Mouse (Mus musculus) forebrain, postnatal 0 days (tissue): Measurements from ENCODE around the gene Nmur1. TPM values are rescaled to one million over a fixed set of nuclear protein-coding genes. Genes with fewer than 3 reads are reported as not detected.
A peak's percentile ranks its signal among the peaks of the same experiment; 100 is the strongest.

Experiments
- ATAC-seq: fragments of 200-750 bp; cut with Nextera tagmentation; 2 replicates; pipeline ENCODE4 v1.8.0; 2017; ENCODE audit warnings: mild to moderate bottlenecking, moderate library complexity
- DNase-seq: peaks from one replicate; pipeline ENCODE4 v3.0.0-alpha.2; 2015
- H3K27ac ChIP-seq: fragments of 300-500 bp; sonication (generic); 2 replicates; pipeline ENCODE4 v1.5.1; 2014; ENCODE audit warnings: low read depth, mild to moderate bottlenecking, antibody characterized with exemption, low read length, moderate library complexity, mixed read lengths
- H3K27me3 ChIP-seq: fragments of 300-500 bp; sonication (generic); 2 replicates; pipeline ENCODE4 v1.6.1; 2014; ENCODE audit warnings: mild to moderate bottlenecking, low read length, mixed read lengths; ENCODE audit not compliant: insufficient read depth
- H3K36me3 ChIP-seq: fragments of 300-500 bp; sonication (generic); 2 replicates; pipeline ENCODE4 v1.6.1; 2014; ENCODE audit warnings: mild to moderate bottlenecking, moderate library complexity; ENCODE audit not compliant: insufficient read depth
- H3K4me1 ChIP-seq: fragments of 300-500 bp; sonication (generic); 2 replicates; pipeline ENCODE4 v1.6.1; 2014; ENCODE audit warnings: antibody characterized with exemption; ENCODE audit not compliant: insufficient read depth
- H3K4me2 ChIP-seq: fragments of 300-500 bp; sonication (generic); 2 replicates; pipeline ENCODE4 v1.6.1; 2014; ENCODE audit warnings: low read depth, mild to moderate bottlenecking, moderate library complexity
- H3K4me3 ChIP-seq: fragments of 300-500 bp; sonication (generic); 2 replicates; pipeline ENCODE4 v1.5.1; 2014; ENCODE audit warnings: low read depth, low read length, mixed read lengths
- H3K9ac ChIP-seq: fragments of 300-500 bp; sonication (generic); 2 replicates; pipeline ENCODE4 v1.6.1; 2014; ENCODE audit warnings: mild to moderate bottlenecking
- H3K9me3 ChIP-seq: fragments of 300-500 bp; sonication (generic); 2 replicates; pipeline ENCODE4 v1.6.1; 2016; ENCODE audit warnings: low read length
- CTCF ChIP-seq: sonication (generic); IDR thresholded peaks from 2 replicates; pipeline ENCODE4 v1.5.1; 2016; ENCODE audit warnings: antibody characterized with exemption, control low read depth, low read depth
- WGBS: fragments of 180-500 bp; shearing (Covaris S2); extraction: QIAGEN DNeasy Blood & Tissue Kit; methylation state at CpG from one replicate; pipeline ENCODE4 v1.1.7; 2014; 5-methylcytosine and 5-hydroxymethylcytosine counted together
- polyA plus RNA-seq: library from polyadenylated mRNA; unstranded; fragments of >200 nt; fragmentation: Nextera tagmentation; extraction: Ambion mirVana; gene quantifications from 2 replicates; pipeline ENCODE4 v1.2.1, GENCODE M21; 2015
- total RNA-seq: library from RNA; depleted of rRNA; stranded (reverse); fragments of >200 nt; gene quantifications from 2 replicates; pipeline ENCODE4 v1.2.3, GENCODE M21; 2014

The Nmur1 gene
- total and polyA plus RNA-seq, 2 experiments from 2014 or later, result 0.17 to 0.33 TPM

DNA sequence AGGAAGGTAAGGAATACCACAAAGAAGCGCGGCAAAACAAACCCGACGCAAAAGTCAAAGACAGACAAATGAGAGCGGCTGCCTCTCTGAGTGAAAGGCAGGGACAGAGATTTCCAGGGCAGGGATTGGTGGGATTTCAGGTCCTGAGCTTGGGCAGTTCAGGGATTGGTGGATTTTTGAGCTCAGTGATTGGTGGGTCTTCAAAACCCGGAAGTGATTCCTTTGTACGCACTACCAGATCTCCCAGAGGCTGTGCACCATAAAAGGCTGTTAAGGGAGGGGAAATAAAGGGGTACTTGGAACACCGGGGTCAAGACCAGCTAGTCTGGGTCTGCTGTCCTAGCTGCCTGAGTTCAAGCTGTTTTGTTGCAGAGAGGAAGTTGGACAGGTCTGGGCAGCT is 41.4 kb upstream of the Nmur1 start:
- DNase-seq (no peak), ATAC-seq (no peak)
- 94% methylated on average over 8 of the region's 8 CpGs for WGBS
- no peaks in the 10 kb centered on the region for H3K36me3 ChIP-seq
- H3K27ac ChIP-seq, result no peak overlapping the region
- H3K9ac ChIP-seq, result no peak overlapping the region
- TF ChIP-seq CTCF, result no peak
- no peaks in the 10 kb centered on the region for H3K27me3 ChIP-seq
- H3K4me2 ChIP-seq, result no peak overlapping the region
- no peaks in the 10 kb centered on the region for H3K9me3 ChIP-seq
- H3K4me3 ChIP-seq, result no peak overlapping the region
- peaks cover 7% of the 10 kb centered on the region for H3K4me1 ChIP-seq

GRCm38 (mm10) chr1:86464875-86465224 is 38.8 kb upstream of the Nmur1 start:
- no peak for DNase-seq

DNA sequence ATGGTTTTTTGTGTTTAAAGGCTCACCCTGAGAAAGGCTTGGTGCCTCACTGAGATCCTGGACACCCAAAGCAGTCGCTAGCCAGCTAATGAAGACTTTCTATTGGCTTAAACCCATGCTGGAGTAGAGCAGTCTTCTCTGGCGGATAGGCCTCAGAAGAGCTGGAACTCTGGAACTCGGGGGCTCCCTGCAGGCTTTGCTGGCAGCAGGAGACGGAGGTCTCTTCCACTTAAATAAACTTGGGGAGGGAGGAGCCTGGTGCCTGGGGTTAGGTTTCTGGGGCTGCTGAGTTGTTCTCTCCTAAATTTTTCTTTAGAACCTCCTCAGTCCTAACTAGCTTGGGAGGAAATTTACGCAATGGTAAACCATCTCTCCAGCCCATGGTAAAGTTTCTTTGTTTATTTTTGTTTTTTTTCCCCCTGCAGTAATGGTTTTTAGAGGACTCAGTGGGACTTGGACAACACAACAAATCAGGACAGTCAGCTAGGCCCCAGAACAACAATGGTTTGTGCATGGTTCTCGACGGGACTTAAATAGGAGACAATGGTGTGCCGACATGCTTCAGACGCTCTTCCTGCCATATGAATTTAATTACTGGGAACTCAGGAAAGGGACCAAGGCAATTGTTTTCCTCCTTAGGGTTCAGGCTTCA is 38.3 kb upstream of the Nmur1 start:
- WGBS, result 41% methylated on average over 9 of the region's 9 CpGs
- no peaks in the 10 kb centered on the region for H3K27me3 ChIP-seq
- H3K4me2 ChIP-seq, result no peak overlapping the region
- H3K4me1 ChIP-seq, result no peaks in the 10 kb centered on the region
- DNase-seq, result no peak
- ATAC-seq, result no peak
- H3K27ac ChIP-seq, result no peak overlapping the region
- TF ChIP-seq CTCF, result no peak
- H3K9me3 ChIP-seq, result no peaks in the 10 kb centered on the region
- H3K4me3 ChIP-seq, result no peak overlapping the region
- H3K9ac ChIP-seq, result no peak overlapping the region
- no peaks in the 10 kb centered on the region for H3K36me3 ChIP-seq

More at GRCm38 (mm10) chr1:86464875-86465224, 38.8 kb upstream of the Nmur1 start:
- WGBS, result 61% methylated on average over 4 of the region's 4 CpGs
- Histone ChIP-seq H3K9me3 (no peaks in the 10 kb centered on the region), H3K4me1 (no peaks in the 10 kb centered on the region), H3K4me3 (no peak overlapping the region), H3K27ac (0 out of 2 replicates have a peak overlapping the region, but pooled peaks have one; percentile 21), H3K27me3 (no peaks in the 10 kb centered on the region), H3K4me2 (no peak overlapping the region), H3K36me3 (no peaks in the 10 kb centered on the region), H3K9ac (no peak overlapping the region)
- ATAC-seq, result no peak
- TF ChIP-seq CTCF, result no peak

DNA sequence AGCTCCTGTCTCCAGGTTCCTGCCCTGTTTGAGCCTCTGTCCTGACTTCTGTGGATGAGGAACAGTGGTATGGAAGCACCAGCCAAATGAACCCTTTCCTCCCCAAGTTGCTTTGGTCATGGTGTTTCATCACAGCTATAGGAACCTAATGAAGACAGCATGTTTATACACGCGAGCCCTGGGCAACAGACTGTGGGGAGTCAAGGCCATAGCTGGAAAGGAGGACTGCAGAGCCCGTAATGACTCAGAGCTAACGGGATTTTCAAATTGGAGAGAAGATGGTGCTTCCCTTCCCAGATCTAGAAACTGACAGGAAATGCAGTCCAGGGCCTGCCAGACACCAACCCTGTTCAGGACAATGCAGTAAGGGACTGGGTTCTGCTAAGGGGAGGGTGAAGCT is 33.3 kb upstream of the Nmur1 start:
- Histone ChIP-seq H3K4me2 (no peak overlapping the region), H3K4me1 (no peaks in the 10 kb centered on the region), H3K27me3 (no peaks in the 10 kb centered on the region), H3K36me3 (no peaks in the 10 kb centered on the region), H3K27ac (no peak overlapping the region), H3K9me3 (no peaks in the 10 kb centered on the region), H3K9ac (no peak overlapping the region), H3K4me3 (no peak overlapping the region)
- TF ChIP-seq CTCF, result no peak
- 83% methylated on average over 4 of the region's 4 CpGs for WGBS
- no peak for DNase-seq
- no peak for ATAC-seq

- ATAC-seq (no peak), DNase-seq (no peak)
- no peaks in the 10 kb centered on the region for H3K27me3 ChIP-seq
- no peaks in the 10 kb centered on the region for H3K36me3 ChIP-seq
- no peaks in the 10 kb centered on the region for H3K4me1 ChIP-seq
- no peaks in the 10 kb centered on the region for H3K9me3 ChIP-seq
- no peak overlapping the region for H3K27ac ChIP-seq
- TF ChIP-seq CTCF, result no peak
- H3K9ac ChIP-seq, result no peak overlapping the region
- no peak overlapping the region for H3K4me3 ChIP-seq
- WGBS, result 63% methylated on average over 13 of the region's 13 CpGs
- no peak overlapping the region for H3K4me2 ChIP-seq
Measured at GRCm38 (mm10) chr1:86456892-86457581, 31.0 kb upstream of the Nmur1 start.

GRCm38 (mm10) chr1:86452713-86453112 is 26.7 kb upstream of the Nmur1 start:
- Histone ChIP-seq H3K27ac (no peak overlapping the region), H3K4me2 (no peak overlapping the region), H3K36me3 (no peaks in the 10 kb centered on the region), H3K27me3 (no peaks in the 10 kb centered on the region), H3K4me3 (no peak overlapping the region), H3K9me3 (no peaks in the 10 kb centered on the region), H3K9ac (no peak overlapping the region), H3K4me1 (no peaks in the 10 kb centered on the region; the same call in 1 of the 2 replicates)
- no peak for ATAC-seq
- 67% methylated on average over 5 of the region's 5 CpGs for WGBS
- DNase-seq, result no peak
- no peak for TF ChIP-seq CTCF

DNA sequence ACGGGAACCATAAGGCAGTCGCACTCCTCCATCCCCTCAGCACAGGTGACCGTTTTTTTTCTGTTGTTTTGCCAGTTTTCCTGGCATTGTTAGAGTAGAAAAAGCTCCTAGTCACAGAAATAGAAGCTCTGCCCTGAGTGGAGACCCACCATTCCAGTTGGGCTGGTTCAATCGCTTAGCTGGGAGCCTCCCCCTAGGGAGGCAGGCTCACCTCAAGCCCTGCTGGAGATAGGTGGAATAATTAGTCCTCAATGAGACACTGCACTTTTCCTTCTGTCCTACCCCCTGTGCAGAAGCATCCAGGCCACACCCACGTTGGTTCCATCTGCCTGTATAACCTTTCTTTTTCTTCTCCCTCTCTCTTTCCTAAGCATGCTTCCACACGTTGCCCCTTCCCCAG is 23.9 kb upstream of the Nmur1 start:
- TF ChIP-seq CTCF, result no peak
- DNase-seq (no peak), ATAC-seq (no peak)
- Histone ChIP-seq H3K27me3 (no peaks in the 10 kb centered on the region), H3K4me3 (no peak overlapping the region), H3K27ac (no peak overlapping the region), H3K36me3 (no peaks in the 10 kb centered on the region), H3K4me1 (no peaks in the 10 kb centered on the region; the same call in 1 of the 2 replicates), H3K4me2 (no peak overlapping the region), H3K9ac (no peak overlapping the region), H3K9me3 (no peaks in the 10 kb centered on the region)
- 46% methylated on average over 6 of the region's 6 CpGs for WGBS
